Mouse (Mus musculus): Measurements from ENCODE around the gene Ank3.
A peak's percentile ranks its signal among the peaks of the same experiment; 100 is the strongest.

Ank3 gene

GRCm38 (mm10) chr10:69678230-69678629, 279.7 kb downstream of the Ank3 start:
- peak; percentile 45 to 57 for DNase-seq

GRCm38 (mm10) chr10:69686336-69686735, 287.8 kb downstream of the Ank3 start:
- no peak for DNase-seq

- DNase-seq = no peak
Measured at GRCm38 (mm10) chr10:69689096-69689495, 290.5 kb downstream of the Ank3 start.

DNA sequence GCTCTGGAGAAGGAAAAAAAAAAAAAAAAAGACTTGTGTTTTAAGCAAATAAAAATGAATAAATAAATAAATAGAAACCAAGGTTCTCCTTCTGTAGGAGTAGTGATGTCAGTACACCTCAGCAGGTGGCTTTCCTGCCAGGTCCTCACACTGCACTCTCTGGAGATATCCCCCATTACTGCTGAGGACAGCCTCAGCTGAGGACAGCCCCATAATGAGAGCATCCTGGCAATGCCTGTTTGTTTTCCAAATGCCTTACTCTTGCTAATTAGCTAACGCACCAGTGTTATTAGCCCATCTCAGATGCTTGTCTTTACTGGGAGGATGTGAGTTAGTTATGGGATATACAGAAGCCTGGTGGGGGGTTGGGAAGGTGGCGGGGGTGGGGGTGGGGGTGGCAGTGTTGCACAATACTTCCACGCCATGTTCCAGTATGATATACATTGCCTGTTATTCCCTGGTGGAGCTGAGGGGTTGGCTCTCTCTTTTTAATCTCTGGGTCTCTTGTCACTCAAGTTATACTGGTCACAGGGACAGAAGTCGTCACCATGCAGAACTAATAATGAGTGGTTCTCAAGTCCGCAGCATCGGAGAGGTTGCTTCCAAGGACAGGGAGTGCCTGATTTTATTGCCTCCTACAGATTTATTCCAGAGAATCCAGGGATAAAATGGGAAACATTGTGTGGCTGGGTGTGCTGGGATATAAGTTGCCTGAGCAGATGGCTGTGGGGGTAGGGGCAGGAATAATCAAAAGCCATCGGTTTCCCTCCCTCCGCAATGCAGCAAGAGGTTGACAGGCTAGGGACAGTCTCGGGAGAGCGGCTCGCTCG, 291.8 kb downstream of the Ank3 start:
- peak; percentile 77 to 79 for DNase-seq

GRCm38 (mm10) chr10:69690961-69691451, 292.4 kb downstream of the Ank3 start:
- DNase-seq = peak in 1 of 2 experiments; percentile 26

- DNase-seq = peak; percentile 88 to 90
Measured at GRCm38 (mm10) chr10:69696019-69696418, 297.4 kb downstream of the Ank3 start.

DNA sequence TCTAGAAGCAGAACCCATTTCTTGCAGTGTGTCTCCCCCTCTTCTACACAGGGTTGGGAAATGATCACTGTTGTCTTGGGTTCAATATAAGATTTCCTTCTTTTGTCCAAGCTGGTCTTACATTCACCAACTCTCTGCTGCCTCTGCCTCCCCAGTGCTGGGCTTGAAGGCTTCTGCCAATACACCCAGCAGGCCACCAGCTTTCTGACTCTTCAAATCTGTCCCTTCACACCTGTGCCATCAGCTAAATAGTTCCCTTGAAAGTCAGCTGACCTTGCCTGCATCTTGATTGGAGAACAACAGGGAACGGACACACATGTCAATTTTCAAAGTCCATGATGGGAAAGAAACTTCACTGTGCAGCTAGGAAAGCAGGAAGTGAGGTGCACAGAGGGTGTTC, 300.1 kb downstream of the Ank3 start:
- DNase-seq = peak; percentile 50 to 58

- peak; percentile 42 to 46 for DNase-seq
Measured at GRCm38 (mm10) chr10:69701226-69701625, 302.7 kb downstream of the Ank3 start.

- peak; percentile 74 to 87 for DNase-seq
Measured at GRCm38 (mm10) chr10:69705806-69706768, 307.5 kb downstream of the Ank3 start.

DNA sequence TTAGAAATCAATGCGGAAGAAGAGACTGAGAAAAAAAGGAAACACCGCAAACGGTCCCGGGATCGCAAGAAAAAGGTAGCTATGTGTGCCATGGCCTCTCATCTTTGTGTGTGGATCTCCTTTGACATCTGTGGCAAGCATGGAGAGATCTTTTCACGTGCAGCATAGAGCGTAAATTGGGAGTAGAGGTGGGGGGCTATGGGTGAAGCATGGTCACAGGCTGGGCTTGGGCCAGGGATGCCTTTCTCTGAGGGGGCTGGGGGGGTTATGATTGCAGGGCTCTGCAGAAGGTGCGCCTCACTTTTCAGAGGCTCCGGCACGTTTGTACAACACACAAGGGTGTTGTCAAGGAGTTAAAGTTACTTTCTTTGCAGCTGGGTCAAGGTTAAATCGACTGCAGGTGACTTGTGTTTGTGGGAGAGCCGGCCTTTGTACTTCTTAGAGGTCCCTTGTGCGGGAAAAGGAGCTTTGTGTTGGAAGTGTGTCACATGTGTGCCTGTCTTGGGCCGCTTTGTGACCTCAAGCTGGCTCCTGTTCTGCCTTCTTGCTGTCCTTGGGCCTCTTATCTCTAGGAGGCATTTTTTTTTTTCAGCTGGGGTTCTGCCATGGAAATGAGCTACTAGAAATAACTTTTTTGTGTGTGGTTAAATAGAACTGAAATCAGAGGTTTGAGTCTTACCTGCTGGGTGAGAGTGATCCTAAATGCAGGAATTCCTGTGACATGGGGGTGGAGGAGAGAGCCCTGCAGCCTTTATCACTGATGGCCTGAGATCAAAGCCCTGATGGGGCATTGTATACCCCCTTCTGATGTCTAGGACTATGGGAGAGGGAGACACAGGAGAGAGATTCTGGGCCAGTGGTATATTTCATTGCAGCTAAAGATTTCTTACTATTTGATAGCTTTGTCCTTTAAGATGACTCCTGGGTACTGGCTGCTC, 308.5 kb downstream of the Ank3 start:
- DNase-seq = peak; percentile 61 to 69

- DNase-seq = peak; percentile 67 to 72
Measured at GRCm38 (mm10) chr10:69707844-69708550, 309.4 kb downstream of the Ank3 start.

DNA sequence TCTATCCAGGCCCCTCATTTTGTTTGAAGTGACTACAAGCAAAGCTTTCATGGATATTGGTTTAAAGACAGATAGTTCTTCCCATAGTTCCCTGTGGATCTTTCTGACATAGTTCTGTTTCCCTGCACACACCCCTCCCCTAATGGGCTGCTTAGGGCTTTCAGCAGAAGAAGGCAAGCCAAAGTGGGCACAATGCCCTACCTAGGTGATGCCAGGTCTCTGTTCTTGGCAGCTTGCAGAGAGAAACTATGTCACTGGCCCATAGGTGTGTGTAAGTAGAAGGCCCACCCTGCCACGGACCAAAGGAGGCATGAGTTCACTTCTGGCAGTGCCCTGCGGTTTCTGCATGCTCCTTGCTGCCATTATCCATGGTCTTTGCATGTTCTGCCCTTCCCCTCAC, 311.1 kb downstream of the Ank3 start:
- DNase-seq = peak; percentile 91 to 94

GRCm38 (mm10) chr10:69710802-69711201, 312.2 kb downstream of the Ank3 start:
- peak; percentile 76 for DNase-seq

DNA sequence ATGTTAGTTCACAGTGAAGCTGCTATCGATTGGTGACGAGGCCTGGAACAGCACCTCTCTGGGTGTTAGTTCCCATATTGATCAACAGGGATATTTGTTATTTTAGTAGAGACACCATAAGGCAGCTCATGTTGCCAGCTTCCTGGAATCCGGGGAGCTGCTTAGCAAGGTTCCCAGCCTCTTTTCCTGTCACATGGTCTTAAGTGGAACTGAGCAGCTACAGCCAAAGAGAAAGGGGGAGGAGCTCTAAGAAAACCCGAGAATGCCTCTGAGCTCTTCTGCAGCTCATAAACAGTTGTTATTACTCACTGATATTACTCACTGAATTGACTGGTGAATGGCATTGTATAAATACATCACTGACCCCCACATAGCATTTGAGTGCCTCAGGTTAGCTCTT, 318.3 kb downstream of the Ank3 start:
- DNase-seq = no peak

DNA sequence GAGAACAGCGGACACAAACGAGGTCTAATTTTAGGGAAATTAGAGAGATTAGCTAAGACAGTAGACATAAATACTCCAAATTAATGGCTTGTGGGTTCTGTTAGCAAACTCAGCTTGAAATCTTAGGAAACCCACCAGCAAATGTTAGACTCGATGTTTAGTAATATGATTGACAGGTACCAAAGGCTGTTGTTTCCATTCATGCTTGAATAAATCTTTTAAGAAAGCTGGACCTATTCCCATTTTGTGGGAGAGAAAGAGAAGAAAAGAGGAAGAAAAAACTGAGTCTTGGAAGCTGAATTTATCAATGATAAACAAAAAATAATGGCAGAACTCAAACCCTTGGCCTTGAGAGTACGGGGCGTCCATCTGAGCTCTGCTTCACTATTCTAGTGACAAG, 320.8 kb downstream of the Ank3 start:
- no peak for DNase-seq

GRCm38 (mm10) chr10:69719901-69720415, 321.4 kb downstream of the Ank3 start:
- peak; percentile 55 to 70 for DNase-seq

DNA sequence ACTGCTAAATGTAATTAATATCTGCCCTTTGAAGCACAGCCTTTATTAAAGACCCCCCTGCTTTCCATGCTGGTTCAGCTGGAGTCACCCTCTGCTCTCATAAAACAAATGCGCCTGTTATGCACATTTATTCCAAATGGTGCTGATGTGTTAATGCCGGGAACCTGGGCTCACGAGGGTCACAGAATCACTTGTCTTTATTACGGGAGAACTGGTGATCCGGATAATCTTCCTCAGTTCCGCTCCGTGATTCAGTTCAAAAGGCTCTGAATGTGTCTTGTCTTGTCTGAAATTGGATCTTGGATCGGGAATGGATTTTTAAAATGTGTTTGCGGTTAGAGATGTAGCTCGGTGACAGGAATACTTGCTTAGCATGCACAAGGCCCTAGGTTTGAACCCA, 321.9 kb downstream of the Ank3 start:
- no peak for DNase-seq

DNA sequence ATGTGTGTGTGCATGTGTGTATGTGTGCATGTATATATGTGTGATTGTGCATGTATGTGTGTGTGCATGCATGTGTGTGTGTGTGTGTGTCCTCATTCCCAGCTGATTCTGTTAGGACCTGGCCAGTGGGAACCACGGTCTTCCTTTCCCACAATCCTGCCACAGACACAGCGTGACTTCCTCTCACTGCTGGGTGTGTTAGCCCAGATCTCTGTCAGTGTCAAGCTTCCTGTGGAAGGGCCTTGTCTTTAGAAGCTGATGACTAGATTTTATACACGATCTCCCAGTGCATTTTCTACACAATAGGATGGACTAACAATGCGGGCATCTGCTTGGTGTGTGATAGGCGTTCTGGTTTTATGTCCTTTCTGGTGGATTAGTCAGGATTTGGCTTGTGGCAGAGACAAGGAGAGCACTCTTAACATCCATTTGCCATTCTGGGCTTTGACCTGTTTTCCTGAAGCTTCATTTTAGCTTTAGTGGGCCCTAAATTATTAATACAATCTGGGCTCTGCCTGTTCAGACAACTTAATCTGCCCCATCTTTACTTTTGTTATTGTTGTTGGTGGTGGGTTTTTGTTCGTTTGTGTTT, 322.4 kb downstream of the Ank3 start:
- DNase-seq = peak; percentile 61 to 64

- no peak for DNase-seq
Measured at GRCm38 (mm10) chr10:69724159-69724558, 325.6 kb downstream of the Ank3 start.

DNA sequence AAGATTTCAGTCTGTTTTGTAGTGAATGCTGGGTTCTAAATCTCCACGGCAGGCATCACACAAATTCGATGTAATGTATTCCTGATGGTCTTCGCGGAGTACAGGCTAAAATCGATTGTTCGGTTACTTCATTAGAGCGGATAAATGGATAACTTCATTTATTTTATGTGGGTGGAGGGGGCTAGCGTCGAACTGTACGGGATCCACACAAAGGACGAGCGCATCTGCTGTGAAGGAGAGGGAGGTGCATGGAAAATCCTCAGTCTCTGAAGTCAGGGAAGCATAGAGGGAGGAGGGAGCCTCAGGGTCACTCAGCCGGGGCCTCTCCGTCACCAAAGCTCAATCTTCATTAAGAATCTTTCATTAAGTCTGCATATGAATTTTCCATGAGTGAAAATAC, 326.5 kb downstream of the Ank3 start:
- DNase-seq = no peak

DNA sequence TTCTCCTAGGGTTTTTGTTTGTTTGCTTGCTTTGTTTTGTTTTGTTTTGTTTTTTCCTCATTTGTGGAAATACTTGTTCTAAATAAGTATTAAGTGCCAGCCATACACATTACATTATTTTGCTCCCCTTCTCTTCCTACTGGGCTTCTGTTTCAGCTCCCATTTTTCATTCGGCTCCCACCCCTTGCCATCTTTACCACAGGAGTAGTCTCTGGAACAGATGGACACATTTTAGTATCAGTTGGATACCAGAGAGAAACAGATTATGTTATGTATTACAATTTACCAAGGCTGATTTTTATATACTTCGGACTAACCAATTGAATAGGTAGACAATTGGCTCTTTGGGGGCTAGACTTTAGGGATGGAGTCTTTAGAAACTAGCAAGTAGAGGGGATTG, 327.7 kb downstream of the Ank3 start:
- DNase-seq = no peak
